18 mouse cellular contexts compared by ENCODE assay signal in genomic region chr7:97687831-97688230, GRCm38 (mm10). TPM values are rescaled to one million over a fixed set of nuclear protein-coding genes. Genes with fewer than 3 reads are reported as not detected.
DNase-seq lines count a peak whose midpoint lies in the region; ATAC-seq and TF ChIP-seq lines count a peak whose summit lies in the region.
"Had no signal": no experiment of that assay in that cellular context is flagged by ENCODE, and none has a peak within 500 bp of the region (broad histone marks: within the 10 kb centered on the region; RNA-seq: fewer than 3 reads in every experiment).

No protein-coding gene starts in this region.

- TF ChIP-seq EP300 in lung, postnatal 0 days (IDR thresholded peaks at IDR 0.05), result no peak

- 70% methylated on average over 2 of the region's 2 CpGs for WGBS in lung, postnatal 0 days
- WGBS in heart, embryonic 11.5 days (ENCODE audit: insufficient replicate concordance), result 83% methylated on average over 2 of the region's 2 CpGs

- H3K27ac ChIP-seq in lung, postnatal 0 days (ENCODE audit: low read length), result no peak overlapping the region
- H3K27ac ChIP-seq in heart, embryonic 11.5 days (ENCODE audit: low read depth, low read length), result no peak overlapping the region
- H3K27ac ChIP-seq: embryonic facial prominence, embryonic 10.5 days; embryonic facial prominence, embryonic 12.5 days; forebrain, embryonic 13.5 days had no signal

- H3K4me2 ChIP-seq in lung, postnatal 0 days (replicated peaks; ENCODE audit: low read depth, low read length), result no peak overlapping the region
- H3K4me2 ChIP-seq in heart, embryonic 11.5 days, result no peak overlapping the region
- H3K4me2 ChIP-seq: embryonic facial prominence, embryonic 12.5 days; forebrain, embryonic 13.5 days had no signal

- DNase-seq in lung, postnatal 0 days (ENCODE audit: low spot score), result peak; percentile 25
- DNase-seq in lung, postnatal 36 days, result no peak
- DNase-seq in left cerebral cortex, postnatal 25 days (ENCODE audit: low spot score in 2 of 2), result no peak
- DNase-seq: adrenal gland, adult 2 months; adrenal gland, postnatal 10 days; adrenal gland, postnatal 25 days; cerebellum, adult 11-12 months; cerebellum, adult 2 months; cerebellum, adult 9-10 months; cerebellum, postnatal 10 days; cerebellum, postnatal 25 days had no signal

- H3K27me3 ChIP-seq in lung, postnatal 0 days (replicated peaks; ENCODE audit: insufficient read depth, low read length), result no peaks in the 10 kb centered on the region
- no peaks in the 10 kb centered on the region for H3K27me3 ChIP-seq in heart, embryonic 11.5 days (ENCODE audit: control insufficient read depth, insufficient read depth, low read length)
- H3K27me3 ChIP-seq: embryonic facial prominence, embryonic 12.5 days; forebrain, embryonic 13.5 days had no signal

- TF ChIP-seq CTCF in lung, postnatal 0 days (IDR thresholded peaks at IDR 0.05), result no peak

- no peak overlapping the region for H3K9ac ChIP-seq in lung, postnatal 0 days (replicated peaks; ENCODE audit: low read depth)
- no peak overlapping the region for H3K9ac ChIP-seq in heart, embryonic 11.5 days (ENCODE audit: low read depth, low read length)
- H3K9ac ChIP-seq: embryonic facial prominence, embryonic 12.5 days; forebrain, embryonic 13.5 days had no signal

- intact Hi-C loops in left cerebral cortex, postnatal 25 days (cut with DNase I), result no loop called here

- H3K4me3 ChIP-seq in lung, postnatal 0 days (ENCODE audit: low read depth, low read length), result no peak overlapping the region
- no peak overlapping the region for H3K4me3 ChIP-seq in heart, embryonic 11.5 days (ENCODE audit: low read depth, low read length)
- H3K4me3 ChIP-seq: embryonic facial prominence, embryonic 10.5 days; embryonic facial prominence, embryonic 12.5 days; forebrain, embryonic 13.5 days had no signal

- H3K9me3 ChIP-seq in lung, postnatal 0 days (ENCODE audit: low read length), result no peaks in the 10 kb centered on the region
- no peaks in the 10 kb centered on the region for H3K9me3 ChIP-seq in heart, embryonic 11.5 days (replicated peaks; ENCODE audit: control insufficient read depth, low read length)
- H3K9me3 ChIP-seq: embryonic facial prominence, embryonic 10.5 days; embryonic facial prominence, embryonic 12.5 days; forebrain, embryonic 13.5 days had no signal

- H3K36me3 ChIP-seq in lung, postnatal 0 days (ENCODE audit: insufficient read depth, low read length), result peaks cover 5% of the 10 kb centered on the region; the same call in 1 of the 2 replicates
- peaks cover 20% of the 10 kb centered on the region for H3K36me3 ChIP-seq in heart, embryonic 11.5 days (ENCODE audit: control insufficient read depth, insufficient read depth, low read length)

- H3K4me1 ChIP-seq in lung, postnatal 0 days (ENCODE audit: insufficient read depth, low read depth, low read length), result no peaks in the 10 kb centered on the region
- H3K4me1 ChIP-seq in heart, embryonic 11.5 days (ENCODE audit: control insufficient read depth, insufficient read depth, low read length), result no peaks in the 10 kb centered on the region
- H3K4me1 ChIP-seq: embryonic facial prominence, embryonic 10.5 days; embryonic facial prominence, embryonic 12.5 days; forebrain, embryonic 13.5 days had no signal

- ATAC-seq in lung, postnatal 0 days, result peak; percentile 28; the same call in 1 of the 2 replicates
- ATAC-seq in granulocyte monocyte progenitor cell, adult 5-6 weeks (replicated peaks; ENCODE audit: poor library complexity, severe bottlenecking), result peak; percentile 83
- ATAC-seq in megakaryocyte progenitor cell, adult 5-6 weeks (replicated peaks; ENCODE audit: poor library complexity), result peak; percentile 69
- ATAC-seq in heart, embryonic 11.5 days (replicated peaks; ENCODE audit: insufficient number of reproducible peaks, low FRiP score, low TSS enrichment), result no peak
- ATAC-seq: forebrain, embryonic 13.5 days; forebrain, embryonic 16.5 days had no signal

RNA-seq across cellular contexts. Expression of gene Clns1a, which starts 8.6 kb away (rescaled TPM):
- 72.0 and 73.3 TPM in 2 replicates for polyA plus RNA-seq in lung, postnatal 0 days (2015; fragmentation: Nextera tagmentation; extraction: Ambion mirVana)
- total RNA-seq in granulocyte monocyte progenitor cell, adult 5-6 weeks (2014; fragmentation: Nextera tagmentation), result 124 and 134 TPM in 2 replicates
- total RNA-seq in granulocyte monocyte progenitor cell, adult 5-6 weeks (2017), result 153 and 162 TPM in 2 replicates
- total RNA-seq in megakaryocyte progenitor cell, adult 5-6 weeks (2015), result 165 and 166 TPM in 2 replicates
- 163 and 168 TPM in 2 replicates for total RNA-seq in megakaryocyte progenitor cell, adult 5-6 weeks (2017)
- total RNA-seq in left cerebral cortex, postnatal 25 days (2021), result 10 to 100 TPM; 76.2 to 89.9 TPM
- polyA plus RNA-seq in heart, embryonic 11.5 days (2014; fragmentation: Nextera tagmentation; extraction: Ambion mirVana), result 122 and 123 TPM in 2 replicates

RNA-seq across cellular contexts. Expression of gene Aqp11, which starts 50.3 kb away (rescaled TPM):
- 4.2 TPM in 2 replicates for polyA plus RNA-seq in lung, postnatal 0 days (2015; fragmentation: Nextera tagmentation; extraction: Ambion mirVana)
- 1.1 and 1.5 TPM in 2 replicates for total RNA-seq in granulocyte monocyte progenitor cell, adult 5-6 weeks (2014; fragmentation: Nextera tagmentation)
- 0.36 and 4.4 TPM in 2 replicates for total RNA-seq in granulocyte monocyte progenitor cell, adult 5-6 weeks (2017)
- total RNA-seq in megakaryocyte progenitor cell, adult 5-6 weeks (2015), result 4.1 and 4.3 TPM in 2 replicates
- total RNA-seq in megakaryocyte progenitor cell, adult 5-6 weeks (2017), result 2.9 and 3.9 TPM in 2 replicates
- 10 to 100 TPM; 22.9 to 27.5 TPM for total RNA-seq in left cerebral cortex, postnatal 25 days (2021)
- polyA plus RNA-seq in heart, embryonic 11.5 days (2014; fragmentation: Nextera tagmentation; extraction: Ambion mirVana), result 2.6 and 3.3 TPM in 2 replicates

Comparison
In these comparisons a context has a peak if more than half of its experiments do, and no peak if none do; other contexts are left out.
1. RNA of gene Aqp11, which starts 50.3 kb away (total RNA-seq): 22.9 to 27.5 TPM in left cerebral cortex, postnatal 25 days; 2.9 to 4.3 TPM in megakaryocyte progenitor cell, adult 5-6 weeks and 0.36 to 4.4 TPM in granulocyte monocyte progenitor cell, adult 5-6 weeks; every median in the first group is over 4 times any median in the second.